Mouse (Mus musculus): ENCODE data around the gene Erlin1.

- TF ChIP-seq CTCF (IDR thresholded peaks at IDR 0.05; ENCODE audit: low read depth, low read length) = no peak
- TF ChIP-seq GATA1 (IDR thresholded peaks at IDR 0.05; ENCODE audit: borderline replicate concordance, low read length) = no peak
- TF ChIP-seq TAL1 (conservative IDR thresholded peaks at IDR 0.05; ENCODE audit: low read depth, low read length) = no peak
Measured at GRCm38 (mm10) chr19:44045847-44046246, 23.7 kb downstream of the Erlin1 start.

All from G1E (cell line).